Mouse (Mus musculus) Patski (cell line): ENCODE measurements around the gene Thoc3. TPM values are rescaled to one million over a fixed set of nuclear protein-coding genes. Genes with fewer than 3 reads are reported as not detected.

Experiments used
- ATAC-seq: fragments of 100-300 bp; one replicate; pipeline ENCODE4 v1.8.0; 2021
- CTCF ChIA-PET: fragments of 350-600 bp; sonication (Branson Sonifier 250); formaldehyde crosslinking; loops from one replicate; lab custom pipeline; 2022; ENCODE audit warnings: inconsistent platforms; lab: Charles Lee
- POLR2A ChIA-PET: fragments of 350-600 bp; sonication (Branson Sonifier 250); formaldehyde crosslinking; loops from one replicate; lab custom pipeline; 2022; ENCODE audit warnings: antibody characterized with exemption, inconsistent platforms; lab: Charles Lee
- DNase-seq: peaks from one replicate; pipeline ENCODE4 v3.0.0-alpha.2; 2011; ENCODE audit warnings: low read depth, low spot score
- H3K27me3 ChIP-seq: fragments of 371-371 bp; one replicate; pipeline ENCODE4 v1.5.1; 2021
- CTCF ChIP-seq: fragments of 100-300 bp; IDR thresholded peaks from one replicate; pipeline ENCODE4 v1.5.1; 2021
- in situ Hi-C: fragments of 300-500 bp; cut with MboI; formaldehyde crosslinking; loops from 3 replicates; pipeline ENCODE4 v1.11.1; 2018; ENCODE audit warnings: low pct_unique_long_range_greater_than_20kb, mixed read lengths
- polyA plus RNA-seq: library from polyadenylated mRNA; unstranded; gene quantifications from one replicate; pipeline ENCODE4 v1.2.3, GENCODE M21; 2021

Thoc3 gene
- polyA plus RNA-seq, 1 experiment from 2014 or later, result 39.8 TPM

DNA sequence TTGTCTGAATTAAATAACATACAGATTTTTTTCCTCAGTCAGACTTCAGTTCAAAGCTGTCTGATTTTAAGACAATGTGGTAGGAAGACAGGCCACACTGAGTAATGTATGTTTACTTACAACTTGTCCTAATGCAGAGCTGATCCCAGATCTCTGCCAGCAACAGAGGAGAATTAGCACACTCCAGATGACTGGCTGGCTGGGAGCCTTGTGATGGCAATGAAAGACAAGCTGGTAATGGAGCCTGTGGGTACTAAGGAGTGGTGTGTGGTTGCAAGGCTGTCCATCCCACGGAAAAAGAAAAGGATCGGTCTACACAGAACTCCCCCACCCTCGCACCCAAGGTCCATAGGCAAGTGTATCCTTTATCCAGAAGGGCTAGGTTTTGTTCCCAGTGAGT lies 25.0 kb downstream of the Thoc3 start:
- TF ChIP-seq CTCF, result no peak
- in situ Hi-C loops, result loop anchor here (10.0 to 25.0 kb wide), 2 partner anchors 409 to 631 kb away; no protein-coding TSS in a partner anchor
- ATAC-seq (no peak), DNase-seq (no peak)
- ChIA-PET POLR2A (no interaction called here), CTCF (no interaction called here)
- peaks cover 36% of the 10 kb centered on the region for H3K27me3 ChIP-seq

DNA sequence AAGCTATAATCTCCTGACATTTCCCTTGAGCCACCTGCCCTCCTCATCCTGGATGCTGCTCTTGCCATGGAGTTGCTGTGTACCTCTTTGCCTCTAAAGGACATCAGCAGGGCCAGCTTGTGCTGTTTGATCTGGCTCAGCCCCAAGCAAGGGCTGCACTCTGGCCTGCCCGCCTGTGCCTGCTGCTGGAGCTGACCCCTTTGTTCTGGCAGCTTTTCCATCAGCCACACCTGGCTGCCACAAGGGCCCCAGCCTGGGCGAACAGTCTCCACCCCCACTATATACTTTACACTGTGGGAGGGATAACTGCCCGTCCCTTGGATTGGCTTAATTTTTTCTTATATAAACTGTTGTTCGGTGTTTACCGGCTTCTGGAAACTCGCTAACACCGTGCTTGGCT lies 28.7 kb downstream of the Thoc3 start:
- no peak for ATAC-seq
- in situ Hi-C loops, result loop anchor here (10.0 to 25.0 kb wide), 2 partner anchors 405 to 628 kb away; no protein-coding TSS in a partner anchor
- DNase-seq, result no peak
- ChIA-PET CTCF (interaction anchor here (1.0 kb wide), 1 partner anchor 191 kb away, joined by 3 read pairs; no protein-coding TSS in a partner anchor), POLR2A (no interaction called here)
- no peak for TF ChIP-seq CTCF
- peaks cover 47% of the 10 kb centered on the region for H3K27me3 ChIP-seq

DNA sequence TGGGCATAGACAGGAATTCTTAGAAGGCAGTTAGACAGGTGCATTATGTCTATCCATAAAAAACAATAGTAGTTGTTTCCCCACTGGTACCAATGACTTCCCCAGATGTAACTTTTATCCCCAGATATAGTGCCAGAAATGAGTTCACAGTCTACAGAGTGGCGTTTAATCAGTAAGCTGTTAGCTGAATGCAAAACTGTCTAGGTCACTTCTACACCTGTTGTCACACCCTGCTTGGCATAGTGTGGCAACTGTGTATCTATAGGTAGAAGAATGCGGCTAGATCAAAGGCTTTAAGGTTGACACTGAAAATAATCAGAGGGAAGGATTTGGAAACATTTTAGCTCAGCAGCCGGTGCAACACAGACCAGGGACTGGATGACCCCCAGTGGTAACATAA lies 29.8 kb downstream of the Thoc3 start:
- CTCF ChIA-PET, result interaction anchor here (1.0 kb wide), 1 partner anchor 190 kb away, joined by 3 read pairs; no protein-coding TSS in a partner anchor

DNA sequence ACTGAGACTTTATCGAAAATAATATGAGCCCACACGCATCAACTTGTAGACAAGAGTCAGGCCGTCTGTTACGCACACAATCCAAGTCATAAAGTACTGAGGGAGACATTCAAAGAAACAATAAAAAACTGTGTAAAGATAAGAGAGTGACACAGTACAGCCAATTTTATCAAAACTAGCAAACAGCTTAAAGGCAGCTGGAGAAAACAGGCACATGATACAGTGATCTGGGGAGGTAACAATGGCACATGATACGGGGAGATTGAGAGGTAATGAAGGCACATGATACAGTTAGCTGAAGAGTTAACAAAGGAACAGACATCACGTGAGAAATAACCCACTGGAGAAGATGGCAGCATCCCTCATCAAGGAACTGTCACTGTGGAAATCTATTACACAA lies 31.6 kb downstream of the Thoc3 start:
- peaks cover 47% of the 10 kb centered on the region for H3K27me3 ChIP-seq
- ChIA-PET CTCF (no interaction called here), POLR2A (no interaction called here)
- ATAC-seq (no peak), DNase-seq (no peak)
- no peak for TF ChIP-seq CTCF
- in situ Hi-C loops, result loop anchor here (25.0 kb wide), 1 partner anchor 625 kb away; no protein-coding TSS in a partner anchor

More for the DNA sequence above, 29.8 kb downstream of the Thoc3 start:
- TF ChIP-seq CTCF, result no peak
- ATAC-seq (no peak), DNase-seq (no peak)
- POLR2A ChIA-PET, result no interaction called here
- H3K27me3 ChIP-seq, result peaks cover 49% of the 10 kb centered on the region
- in situ Hi-C loops, result loop anchor here (25.0 kb wide), 1 partner anchor 627 kb away; no protein-coding TSS in a partner anchor

DNA sequence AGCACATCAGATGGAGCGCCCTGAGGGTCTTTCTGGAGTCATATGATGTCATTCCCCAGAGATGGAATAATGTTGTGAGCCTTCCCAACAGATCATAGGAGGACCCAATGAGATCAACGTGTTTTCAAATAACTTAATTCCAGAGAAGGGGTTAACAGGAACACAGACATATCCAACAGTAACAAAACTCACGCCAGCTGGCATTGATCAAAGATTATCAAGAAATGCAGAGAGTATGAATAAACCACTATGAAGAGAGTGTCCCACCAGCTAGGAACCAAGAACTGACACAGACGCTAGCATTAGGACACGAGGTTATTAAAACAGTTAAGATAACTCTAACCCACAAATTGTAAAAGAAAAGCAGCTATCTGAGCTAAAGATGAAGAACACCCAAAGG lies 32.0 kb downstream of the Thoc3 start:
- DNase-seq, result no peak
- in situ Hi-C loops, result loop anchor here (25.0 kb wide), 1 partner anchor 624 kb away; no protein-coding TSS in a partner anchor
- ChIA-PET POLR2A (no interaction called here), CTCF (no interaction called here)
- H3K27me3 ChIP-seq, result peaks cover 44% of the 10 kb centered on the region
- ATAC-seq, result no peak
- no peak for TF ChIP-seq CTCF

DNA sequence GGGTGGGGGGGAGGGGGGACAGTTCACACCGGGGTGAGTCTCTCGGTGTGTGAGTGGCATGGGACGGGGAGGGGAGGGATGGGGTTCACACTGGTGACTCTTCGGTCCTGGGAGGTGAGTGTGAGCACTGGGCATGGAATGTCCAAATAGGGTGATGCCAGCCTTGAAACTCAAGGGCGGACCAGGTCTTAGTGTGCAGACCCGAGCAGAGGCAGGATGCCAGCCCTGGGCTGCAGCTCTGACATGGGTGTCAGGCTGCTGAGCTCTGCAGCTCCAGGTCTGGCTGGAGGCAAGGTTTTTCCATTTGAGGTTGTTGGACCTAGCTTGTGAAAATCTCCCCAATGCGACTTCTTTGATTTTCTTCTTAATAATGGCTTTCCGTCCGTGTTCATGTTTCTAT lies 37.5 kb downstream of the Thoc3 start:
- DNase-seq (no peak), ATAC-seq (no peak)
- no peak for TF ChIP-seq CTCF
- ChIA-PET POLR2A (no interaction called here), CTCF (interaction anchor here (1.5 kb wide), 1 partner anchor 18 kb away, joined by 4 read pairs; no protein-coding TSS in a partner anchor)
- peaks cover 17% of the 10 kb centered on the region for H3K27me3 ChIP-seq
- in situ Hi-C loops, result loop anchor here (25.0 kb wide), 1 partner anchor 619 kb away; no protein-coding TSS in a partner anchor

DNA sequence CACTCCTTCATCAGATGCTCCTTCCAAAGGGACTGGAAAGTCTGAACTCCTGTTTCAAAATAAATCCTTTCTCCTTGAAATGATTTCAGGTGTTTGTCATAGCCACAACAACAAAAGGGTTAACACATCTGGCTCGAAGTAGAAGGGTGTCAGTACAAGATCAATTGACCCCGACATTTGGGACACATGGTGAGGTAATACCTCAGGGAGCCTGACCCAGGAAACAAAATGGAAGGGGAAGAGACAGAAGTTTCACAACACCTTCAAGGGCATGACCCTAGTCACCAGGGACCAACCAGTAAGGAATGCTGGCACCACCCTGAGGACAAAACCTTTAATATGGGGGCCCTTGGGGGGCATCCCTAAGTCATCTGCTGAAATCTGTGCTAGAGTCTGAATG lies 38.6 kb downstream of the Thoc3 start:
- TF ChIP-seq CTCF, result no peak
- peaks cover 9% of the 10 kb centered on the region for H3K27me3 ChIP-seq
- POLR2A ChIA-PET, result no interaction called here
- CTCF ChIA-PET, result interaction anchor here (1.5 kb wide), 1 partner anchor 17 kb away, joined by 4 read pairs; no protein-coding TSS in a partner anchor
- ATAC-seq (no peak), DNase-seq (no peak)
- in situ Hi-C loops, result loop anchor here (25.0 kb wide), 1 partner anchor 618 kb away; no protein-coding TSS in a partner anchor

DNA sequence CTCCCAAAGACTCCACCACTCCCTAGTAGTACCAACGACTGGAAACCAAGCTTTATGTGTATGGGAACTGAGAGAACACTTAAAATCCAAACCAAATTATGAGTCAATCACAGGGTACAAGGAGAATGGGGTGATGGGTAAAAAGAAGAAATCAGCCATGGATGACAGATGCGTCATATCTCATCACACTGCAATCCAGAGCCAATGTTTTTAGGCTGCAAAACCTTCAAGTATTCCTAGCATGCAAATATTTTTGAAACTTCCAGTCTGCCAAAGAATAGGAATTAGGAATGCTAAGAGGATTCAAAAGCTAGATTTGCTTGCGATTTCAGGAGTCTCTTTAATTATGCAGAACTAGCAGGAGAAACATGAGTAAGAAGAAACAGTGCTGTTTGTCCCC lies 39.9 kb downstream of the Thoc3 start:
- DNase-seq, result no peak
- TF ChIP-seq CTCF, result no peak
- in situ Hi-C loops, result loop anchor here (25.0 kb wide), 1 partner anchor 616 kb away; no protein-coding TSS in a partner anchor
- no peak for ATAC-seq
- H3K27me3 ChIP-seq, result peaks cover 6% of the 10 kb centered on the region
- POLR2A ChIA-PET, result interaction anchor here (0.6 kb wide), 1 partner anchor 53 kb away, joined by 3 read pairs; no protein-coding TSS in a partner anchor
- CTCF ChIA-PET, result no interaction called here

DNA sequence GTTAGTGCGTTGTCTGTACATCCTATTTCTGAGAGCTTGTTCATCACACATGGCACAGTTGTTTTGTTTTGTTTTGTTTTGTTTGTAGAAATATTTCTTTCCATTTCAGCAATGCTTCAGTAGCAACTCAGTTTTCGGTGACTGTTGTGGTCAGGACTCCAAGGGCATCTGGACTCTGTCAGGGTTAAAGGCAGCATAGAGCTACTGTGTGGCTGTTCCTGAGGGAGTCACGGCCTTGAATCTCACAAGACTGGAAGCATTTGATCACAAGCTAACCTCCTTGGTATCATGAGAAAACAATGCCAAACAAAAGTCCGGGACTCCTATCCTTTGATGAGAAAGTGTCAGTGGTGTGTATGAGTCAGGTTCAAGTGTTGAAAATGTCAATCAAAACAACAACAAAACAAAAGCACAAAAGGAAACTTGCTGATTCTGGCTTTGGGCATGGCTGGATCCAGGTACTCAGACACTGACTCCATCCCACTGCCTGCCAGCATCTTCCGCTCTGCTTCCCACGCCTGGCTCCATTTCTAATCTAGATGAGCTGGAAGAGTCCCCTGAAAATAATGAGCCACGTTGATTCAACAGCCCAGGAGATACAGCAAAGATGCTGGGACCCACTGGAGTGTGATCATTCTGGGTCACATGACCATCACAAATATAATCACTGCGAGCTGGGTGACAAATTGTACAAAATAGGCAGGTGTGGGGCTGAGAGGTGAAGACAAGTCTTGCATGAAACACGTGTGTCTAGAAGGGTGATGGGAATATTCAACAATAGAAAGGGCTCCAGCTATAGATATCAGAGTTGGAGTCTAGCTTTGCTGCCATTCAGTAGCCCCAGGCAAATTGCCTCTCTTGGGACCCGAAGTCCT lies 41.6 kb downstream of the Thoc3 start:
- no peak for ATAC-seq

DNA sequence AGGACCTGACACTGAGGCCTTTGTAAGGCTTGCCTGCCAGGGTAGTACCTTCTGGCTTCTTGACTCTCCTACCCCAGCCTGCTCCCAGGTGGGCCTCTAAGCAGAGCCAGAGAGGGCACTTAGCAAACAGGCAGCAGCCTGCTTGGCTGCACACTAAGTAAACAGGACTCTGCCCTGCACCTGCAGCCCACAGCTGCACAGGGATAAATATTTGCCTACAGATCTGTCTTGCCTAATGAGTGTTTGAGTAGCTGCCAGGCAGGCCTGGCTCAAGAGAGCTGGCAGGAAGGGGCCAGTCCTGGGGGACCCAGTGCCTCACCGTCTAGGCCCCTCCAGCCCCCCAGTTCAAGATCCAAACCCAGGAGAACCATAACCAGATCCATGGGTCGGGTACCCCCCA lies 43.4 kb downstream of the Thoc3 start:
- TF ChIP-seq CTCF, result no peak
- in situ Hi-C loops, result loop anchor here (25.0 kb wide), 1 partner anchor 613 kb away; no protein-coding TSS in a partner anchor
- DNase-seq, result no peak
- POLR2A ChIA-PET, result no interaction called here
- CTCF ChIA-PET, result no interaction called here
- H3K27me3 ChIP-seq, result no peaks in the 10 kb centered on the region
- ATAC-seq, result no peak

More for the DNA sequence above, 41.6 kb downstream of the Thoc3 start:
- no peak for DNase-seq
- POLR2A ChIA-PET, result no interaction called here
- CTCF ChIA-PET, result no interaction called here
- in situ Hi-C loops, result loop anchor here (25.0 kb wide), 1 partner anchor 615 kb away; no protein-coding TSS in a partner anchor
- H3K27me3 ChIP-seq, result peaks cover 3% of the 10 kb centered on the region
- no peak for TF ChIP-seq CTCF
